Mouse (Mus musculus) megakaryocyte progenitor cell, adult 5-6 weeks (primary cell): Measurements from ENCODE around the gene Pus7l. TPM values are rescaled to one million over a fixed set of nuclear protein-coding genes. Genes with fewer than 3 reads are reported as not detected.
"Not testable (repeated sequence)": the region's sequence is repeated elsewhere in the genome, so short reads cannot be mapped to it uniquely, and the experiment has no call there.

ENCODE experiments used
- ATAC-seq: replicated peaks from 2 replicates; pipeline ENCODE4 v1.8.0; 2016; ENCODE audit warnings: mild to moderate bottlenecking, moderate TSS enrichment, inconsistent platforms; ENCODE audit not compliant: poor library complexity
- total RNA-seq, 2 experiments: library from RNA; stranded (forward) in 1 of 2; stranded (reverse) in 1 of 2; fragments of 157-497, 149-512 nt in 1 of 2; fragments of 200-1000 nt in 1 of 2; gene quantifications; 2 replicates each; pipeline versions ENCODE4 v1.2.3 to v1.2.4; 2015 to 2017

Pus7l gene
- total RNA-seq, 2 experiments from 2014 or later = 15.5 to 17.2 TPM

DNA sequence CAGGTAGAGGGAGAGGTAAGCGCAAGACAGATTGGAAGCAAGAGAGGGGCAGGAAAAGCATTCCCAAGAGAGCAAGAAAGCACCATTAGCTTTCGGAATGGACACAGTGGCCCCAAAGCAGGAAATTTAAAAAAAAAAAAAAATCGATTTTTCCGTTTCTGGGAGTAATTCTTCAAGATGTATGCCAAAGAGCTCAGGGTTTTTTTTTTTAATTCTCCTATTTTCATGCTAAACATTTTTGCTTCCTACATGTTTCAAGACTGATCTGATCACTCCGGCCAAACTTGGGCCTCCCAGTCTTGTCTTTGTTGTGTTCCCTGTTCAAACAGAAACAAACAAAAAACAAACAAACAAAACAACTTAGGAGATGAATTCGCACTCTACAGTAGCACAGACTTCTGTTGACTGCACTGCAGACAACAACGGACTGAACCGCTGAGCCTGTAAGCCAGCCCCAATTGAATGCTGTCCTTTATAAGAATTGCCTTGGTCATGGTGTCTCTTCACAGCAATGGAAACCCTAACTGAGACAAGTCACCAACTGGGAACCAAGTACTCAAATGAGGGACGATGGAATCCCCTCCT is 797 bp upstream of the Pus7l start:
- no peak for ATAC-seq

DNA sequence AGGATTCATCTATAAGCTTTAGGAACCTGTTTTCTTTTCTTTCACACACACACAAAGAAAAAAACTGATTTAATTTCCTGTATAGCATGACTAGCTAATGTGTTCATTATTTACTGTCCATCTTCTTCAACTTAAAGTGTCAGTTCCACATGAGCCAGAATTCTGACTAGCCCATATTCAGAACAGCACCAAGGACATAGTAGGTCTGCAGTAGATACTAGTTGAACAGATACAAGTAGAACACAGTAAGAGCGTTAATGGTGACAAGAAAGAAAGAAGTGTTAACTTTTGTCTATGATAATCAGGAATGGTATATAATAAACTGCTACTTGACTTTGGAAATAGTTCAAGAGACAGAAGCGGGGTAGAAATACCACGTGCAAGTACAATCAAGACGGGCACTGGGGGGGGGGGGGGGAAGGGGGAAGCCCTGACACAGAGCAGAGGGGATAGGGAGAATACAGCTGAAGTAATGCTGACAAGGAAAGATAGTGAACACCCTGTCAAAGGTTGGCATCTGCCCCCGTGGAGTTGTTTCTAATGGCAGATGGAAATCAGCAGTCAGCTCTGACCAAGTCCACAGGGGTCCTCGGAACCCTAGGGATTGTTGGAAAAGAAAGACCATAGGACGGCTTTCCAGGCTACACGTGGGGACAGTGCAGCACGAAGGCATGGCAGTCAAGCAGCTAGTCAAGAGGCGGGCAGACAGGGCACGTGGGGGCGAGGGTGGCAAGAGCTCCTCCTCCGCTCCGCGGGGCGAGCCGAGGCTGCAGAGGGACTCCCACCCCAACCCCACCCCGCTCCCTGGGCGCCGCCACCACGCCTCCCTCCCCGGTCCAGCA is 559 bp downstream of the Pus7l start:
- peak; percentile 69 for ATAC-seq

DNA sequence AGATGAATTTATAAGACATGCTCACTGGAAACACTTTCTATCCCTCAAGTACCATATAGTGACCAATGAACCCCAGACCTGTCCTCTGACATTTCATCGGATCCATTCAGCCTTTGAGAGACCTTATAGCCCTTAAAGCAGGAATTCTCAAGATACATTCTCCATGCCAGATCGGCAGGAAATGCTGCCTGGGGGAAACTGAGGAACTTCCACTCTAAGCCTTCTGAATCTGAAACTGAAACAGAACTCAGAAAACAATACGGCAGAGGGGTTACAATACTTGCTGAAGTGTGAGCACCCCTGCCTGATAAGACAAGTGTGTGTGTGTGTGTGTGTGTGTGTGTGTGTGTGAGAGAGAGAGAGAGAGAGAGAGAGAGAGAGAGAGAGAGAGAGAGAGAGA is 4.1 kb downstream of the Pus7l start:
- ATAC-seq = no peak

DNA sequence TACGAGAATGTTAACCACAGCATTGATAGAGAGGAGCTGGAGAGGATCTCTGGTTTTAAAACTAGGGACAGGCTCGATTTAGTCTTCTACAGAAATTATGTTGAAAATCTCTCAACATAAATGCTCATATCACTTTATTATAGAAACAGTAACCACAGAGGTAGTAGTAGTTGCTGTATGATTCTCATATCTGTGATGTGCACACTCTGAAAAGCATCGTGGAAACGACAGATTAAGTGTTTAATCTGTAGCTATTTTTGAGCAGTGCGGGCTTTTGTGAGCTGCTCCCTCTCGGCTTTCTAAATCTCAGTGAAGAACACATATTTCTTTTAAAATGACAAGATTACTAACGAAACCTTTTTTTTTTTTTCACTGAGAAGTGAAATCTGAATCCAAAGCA is 7.8 kb downstream of the Pus7l start:
- ATAC-seq = peak; percentile 70

DNA sequence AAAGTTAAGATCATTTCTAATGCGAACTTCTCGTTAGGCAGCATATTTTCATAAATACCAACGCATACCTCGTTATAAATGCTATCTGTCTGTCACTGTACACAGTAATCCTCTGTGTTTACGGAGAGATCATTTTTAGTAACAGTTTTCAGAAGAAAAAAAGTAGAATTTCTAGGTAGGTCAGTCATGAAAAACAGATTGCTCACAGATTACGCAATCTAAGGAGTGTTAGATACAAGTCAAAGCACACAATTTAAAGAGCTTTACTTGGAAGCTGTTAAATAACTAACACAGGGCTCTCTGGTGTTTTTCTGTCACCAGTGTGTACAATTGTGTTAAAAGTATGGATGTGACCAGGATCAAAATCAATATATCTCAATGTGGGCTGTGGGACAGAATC is 10.4 kb downstream of the Pus7l start:
- ATAC-seq = no peak

DNA sequence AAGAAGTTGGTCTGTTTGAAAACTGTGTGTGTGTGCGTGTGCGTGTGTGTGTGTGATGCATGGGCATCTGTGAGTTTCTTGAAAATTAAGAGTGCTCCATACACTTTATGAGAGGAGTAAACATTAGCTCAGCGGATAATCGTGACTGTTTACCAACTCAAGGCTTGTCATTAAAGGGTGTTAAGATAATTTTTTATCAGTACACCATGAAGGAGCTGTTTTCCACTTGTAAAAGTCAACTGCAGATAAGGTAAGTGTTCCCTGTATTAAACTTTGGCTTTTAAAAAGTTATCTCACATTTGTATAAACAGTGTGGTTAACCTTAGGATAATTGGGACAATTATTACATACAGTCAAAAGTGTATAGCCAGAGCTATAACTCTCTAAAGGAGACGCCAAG is 11.0 kb downstream of the Pus7l start:
- ATAC-seq = 0 out of 2 replicates have a peak, but pooled peaks have one; percentile 11

DNA sequence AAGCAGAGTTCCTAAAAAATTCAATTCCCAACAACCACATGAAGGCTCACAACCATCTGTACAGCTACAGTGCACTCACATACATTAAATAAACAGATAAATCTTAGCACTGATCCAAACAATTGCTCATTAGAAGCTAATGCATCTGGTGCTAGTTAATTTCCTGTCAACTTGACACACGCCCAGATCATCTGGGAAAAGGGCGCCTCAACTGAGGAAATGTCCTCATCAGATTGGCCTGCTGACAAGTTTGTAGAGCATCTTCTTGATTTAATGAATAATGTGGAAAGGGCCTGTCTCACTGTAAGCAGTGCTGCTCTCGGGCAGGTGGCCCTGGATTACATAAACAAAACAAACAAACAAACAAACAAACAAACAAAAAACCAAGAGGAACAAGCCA is 12.8 kb downstream of the Pus7l start:
- no peak for ATAC-seq

DNA sequence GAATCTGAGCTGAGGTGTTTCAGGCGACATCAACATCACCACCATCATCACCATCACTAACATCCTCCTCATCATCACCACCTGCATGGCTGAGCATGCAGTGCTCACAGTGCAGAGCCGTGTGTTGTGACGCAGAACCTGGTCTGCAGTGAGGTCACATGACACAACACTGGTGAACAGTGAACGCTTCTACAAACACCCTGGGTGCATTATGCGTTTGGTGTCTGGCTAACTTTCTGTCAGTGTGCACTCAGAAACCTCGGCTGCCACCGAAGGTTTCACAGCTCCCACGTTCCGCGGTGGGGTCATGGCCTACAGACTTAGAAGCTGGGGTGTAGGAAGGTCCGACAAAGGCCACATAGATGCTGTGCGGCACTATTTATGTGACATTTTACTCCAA is 18.4 kb downstream of the Pus7l start:
- no peak for ATAC-seq

DNA sequence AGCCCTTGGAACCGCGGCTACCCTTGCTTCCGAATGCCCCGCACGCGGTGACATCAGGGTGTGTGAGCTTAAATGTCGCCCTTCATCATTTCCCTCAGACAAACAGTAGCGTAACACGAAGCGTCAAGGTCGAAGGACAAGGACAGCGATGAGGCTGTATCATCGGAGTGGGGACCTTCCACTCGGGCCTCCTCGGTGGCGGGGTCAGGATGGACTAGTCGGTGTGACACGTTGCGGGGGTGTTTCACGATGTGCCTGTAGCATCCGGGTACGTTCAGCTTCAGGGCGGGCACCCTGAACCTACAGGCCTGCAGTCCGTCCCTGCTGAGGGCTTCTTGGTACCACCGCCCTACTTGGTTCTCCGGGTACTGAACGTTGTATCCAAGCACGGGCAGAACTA is 20.1 kb downstream of the Pus7l start:
- ATAC-seq = no peak

DNA sequence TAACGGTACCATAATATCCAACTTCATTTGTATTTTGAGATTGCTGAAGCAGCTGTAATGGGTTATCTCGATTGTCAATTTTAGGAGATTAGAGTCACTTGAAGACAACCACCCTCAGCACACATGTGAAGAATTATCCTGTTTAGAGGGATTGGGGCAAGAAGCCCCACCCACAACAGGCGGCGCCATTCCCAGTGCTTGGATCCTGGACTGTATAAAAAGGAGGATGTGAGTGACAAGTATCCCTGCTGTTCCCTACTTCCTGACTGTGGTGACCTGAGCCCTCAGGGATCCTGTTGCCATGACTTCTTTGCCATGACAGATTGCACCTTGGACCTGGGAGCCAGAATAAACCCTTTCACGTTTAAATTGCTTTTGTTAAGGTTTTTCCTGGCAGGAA is 22.4 kb downstream of the Pus7l start:
- no peak for ATAC-seq

DNA sequence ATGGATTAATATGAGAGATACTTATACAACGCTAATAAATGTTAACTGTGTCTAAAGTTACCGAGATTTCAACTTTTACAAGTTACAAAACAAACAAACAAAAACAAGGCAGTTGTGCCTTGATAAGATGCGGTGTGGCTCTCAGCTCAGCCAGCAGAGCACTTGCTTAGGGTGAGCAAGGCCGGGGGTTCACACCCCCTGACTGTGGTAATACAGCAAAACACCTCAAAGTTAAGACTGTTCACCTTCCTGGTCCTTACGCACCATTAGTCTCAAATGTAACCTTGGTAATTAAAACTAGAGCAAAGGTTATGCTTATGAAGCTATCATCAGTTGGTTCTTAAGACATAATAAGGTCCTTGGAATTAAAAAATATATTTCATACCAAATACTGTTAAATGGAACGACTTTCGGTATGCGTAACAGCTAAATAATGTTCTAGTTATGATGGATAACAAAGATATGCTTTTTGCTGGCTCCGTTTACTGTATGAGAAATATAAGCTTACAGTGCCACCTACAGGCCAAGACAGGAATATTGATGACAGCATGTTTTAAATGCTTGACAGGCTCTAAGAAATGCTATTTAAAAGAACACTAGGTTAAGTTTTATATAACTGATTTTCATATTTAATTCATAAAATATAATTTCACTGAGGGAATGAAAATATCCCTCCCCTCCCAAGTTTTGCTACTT is 23.0 kb downstream of the Pus7l start:
- ATAC-seq = peak; percentile 94

DNA sequence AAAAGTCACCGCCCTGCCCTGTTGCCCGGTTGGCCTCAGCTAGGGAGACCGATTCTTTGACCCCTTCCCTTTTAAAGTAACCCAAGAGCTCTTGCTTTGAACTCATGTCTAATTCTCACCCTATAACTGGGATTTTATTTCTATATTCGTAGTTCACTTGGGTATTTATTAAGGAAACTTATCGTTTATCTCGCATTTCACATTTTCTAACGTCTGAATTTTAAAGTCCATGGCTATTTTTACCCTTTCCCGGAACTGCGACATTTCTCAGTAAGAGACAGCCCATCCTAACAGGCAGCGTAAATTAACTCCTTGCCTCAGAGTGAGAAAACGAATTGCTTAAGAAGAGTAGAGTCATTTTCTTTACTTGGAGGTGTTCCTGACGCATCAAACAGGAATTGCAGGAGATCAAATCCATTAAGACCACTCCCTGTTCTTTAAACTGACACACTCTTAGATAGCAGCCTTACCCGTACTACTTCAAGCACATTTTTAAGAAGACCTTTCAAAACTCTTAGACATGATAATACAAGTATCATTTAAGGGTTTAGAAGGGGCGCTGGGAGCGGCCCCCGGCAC is 25.3 kb downstream of the Pus7l start:
- ATAC-seq = no peak

DNA sequence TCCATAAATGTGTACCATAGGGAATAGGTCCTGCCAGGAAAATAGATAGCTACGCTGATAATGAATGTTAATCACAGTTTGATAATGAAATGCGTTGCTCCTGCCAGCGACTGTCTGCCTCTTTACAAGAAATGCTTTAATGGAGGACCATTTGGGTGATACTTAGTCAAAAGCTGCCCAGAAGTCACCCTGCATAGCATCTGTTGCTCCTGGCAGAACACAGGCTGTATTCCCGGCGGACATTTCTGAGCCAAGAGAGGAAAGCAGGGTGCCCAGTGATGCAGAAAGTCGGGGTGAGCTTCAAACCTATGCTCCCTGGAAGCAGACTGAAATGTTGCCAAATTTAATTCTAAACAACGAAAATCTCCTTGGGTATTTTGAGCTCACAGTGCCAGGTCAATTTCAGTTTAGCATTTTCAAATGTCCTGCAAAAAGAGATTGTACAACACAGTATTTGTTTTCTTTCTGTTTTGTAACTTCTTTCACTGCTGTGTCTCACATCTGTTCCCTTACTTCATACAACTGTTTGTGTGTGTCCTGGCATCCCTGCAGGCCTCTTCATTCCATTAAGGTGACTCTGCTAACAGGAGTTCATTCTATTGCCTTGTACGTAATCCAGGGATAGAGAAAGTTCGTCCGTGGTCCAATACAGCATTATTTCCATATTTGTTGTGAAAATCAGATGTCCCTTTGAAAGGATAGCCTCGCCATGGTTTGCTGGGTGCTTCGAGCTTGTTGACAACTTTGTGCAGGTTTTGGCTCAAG is 39.7 kb downstream of the Pus7l start:
- no peak for ATAC-seq

DNA sequence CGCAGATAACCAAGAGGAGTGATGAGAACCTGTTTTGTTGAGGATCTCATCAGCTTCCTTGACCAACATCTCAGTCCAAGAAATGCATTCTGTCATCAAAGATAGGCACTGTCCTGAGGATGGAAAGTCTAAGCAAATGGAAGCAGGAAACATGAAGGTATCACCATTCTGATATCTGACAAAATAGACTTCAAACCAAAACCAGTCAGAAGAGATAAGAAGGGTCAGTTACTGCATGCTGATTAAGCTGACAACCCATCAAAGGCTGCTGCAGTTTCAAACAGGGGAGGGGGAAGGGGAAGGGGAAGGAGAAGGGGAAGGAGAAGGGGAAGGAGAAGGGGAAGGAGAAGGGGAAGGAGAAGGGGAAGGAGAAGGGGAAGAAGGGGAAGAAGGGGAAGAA is 44.1 kb downstream of the Pus7l start:
- ATAC-seq = no peak

DNA sequence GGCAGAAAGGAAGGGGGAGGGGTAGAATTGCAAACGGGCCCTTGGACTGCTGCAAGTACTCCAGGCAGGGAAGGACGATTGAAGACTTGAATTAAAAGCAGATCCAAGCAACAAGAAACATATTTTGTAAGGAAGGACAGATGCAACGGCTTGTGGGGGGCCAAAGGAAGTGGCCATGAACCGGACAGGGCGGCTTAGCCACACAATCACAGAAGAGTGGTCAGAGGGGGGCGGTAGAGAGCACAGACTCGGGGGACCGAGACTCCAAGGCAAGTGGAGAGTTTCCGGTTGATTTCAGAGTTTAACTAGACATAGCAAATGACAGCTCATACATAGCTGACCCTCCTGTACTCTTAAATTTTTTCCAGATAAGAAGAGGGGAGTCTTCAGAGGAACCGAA is 47.4 kb downstream of the Pus7l start:
- 0 out of 2 replicates have a peak, but pooled peaks have one; percentile 39 for ATAC-seq

DNA sequence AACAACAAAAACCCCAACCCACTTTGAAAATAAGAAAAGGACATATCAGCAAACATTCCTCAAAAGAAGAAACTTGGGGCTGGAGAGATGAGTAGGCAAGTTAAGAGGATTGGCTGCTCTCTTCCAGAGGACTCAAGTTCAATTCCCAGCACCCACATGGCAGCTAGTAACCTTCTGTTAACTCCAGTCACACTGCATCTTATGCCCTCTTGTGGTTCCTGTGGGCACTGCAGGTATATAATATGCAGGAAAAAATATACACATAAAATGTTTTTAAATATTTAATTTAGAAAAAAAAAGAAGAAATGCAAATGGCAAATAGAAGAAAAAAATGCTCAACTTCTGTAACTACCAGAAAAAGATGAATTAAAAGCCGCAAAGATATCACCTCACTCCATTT is 48.9 kb downstream of the Pus7l start:
- peak; percentile 29; the same call in 1 of the 2 replicates for ATAC-seq

DNA sequence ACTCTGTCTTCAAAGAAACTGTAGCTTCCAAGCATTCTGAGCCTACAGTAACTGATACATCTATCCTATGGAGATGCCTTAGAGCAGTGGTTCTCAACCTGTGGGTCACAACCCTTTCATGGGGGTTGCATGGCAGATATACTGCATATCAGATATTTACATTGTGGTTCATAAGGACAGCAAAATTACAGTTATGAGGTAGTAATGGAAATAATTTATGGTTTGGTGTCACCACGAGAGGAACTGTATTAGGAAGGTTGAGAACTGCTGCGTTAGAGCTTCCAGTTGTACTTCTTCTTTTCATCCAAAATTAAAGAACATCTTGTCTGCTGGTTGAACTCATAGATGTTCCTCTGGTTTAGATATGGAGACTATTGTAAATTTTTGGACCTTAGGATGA is 53.9 kb downstream of the Pus7l start:
- no peak for ATAC-seq

DNA sequence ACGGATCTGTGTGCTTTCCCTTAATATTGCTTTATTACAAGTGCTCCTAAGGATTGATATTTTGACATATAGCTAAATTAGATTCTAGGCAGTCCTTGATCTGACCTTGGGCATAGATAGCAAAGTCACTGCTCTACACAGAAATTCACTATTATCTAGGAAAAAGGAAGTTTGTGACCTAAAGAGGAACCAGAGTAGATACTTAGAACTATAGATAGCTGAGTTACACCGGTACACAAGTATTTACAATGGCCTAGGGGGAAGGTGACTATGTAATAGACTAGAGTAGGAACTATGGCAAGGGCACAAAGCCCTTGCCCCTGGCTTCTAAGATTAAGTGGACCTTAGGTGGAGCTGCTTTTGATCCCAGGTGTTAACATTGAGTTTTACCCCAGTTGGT is 55.3 kb downstream of the Pus7l start:
- ATAC-seq = not testable (repeated sequence)

DNA sequence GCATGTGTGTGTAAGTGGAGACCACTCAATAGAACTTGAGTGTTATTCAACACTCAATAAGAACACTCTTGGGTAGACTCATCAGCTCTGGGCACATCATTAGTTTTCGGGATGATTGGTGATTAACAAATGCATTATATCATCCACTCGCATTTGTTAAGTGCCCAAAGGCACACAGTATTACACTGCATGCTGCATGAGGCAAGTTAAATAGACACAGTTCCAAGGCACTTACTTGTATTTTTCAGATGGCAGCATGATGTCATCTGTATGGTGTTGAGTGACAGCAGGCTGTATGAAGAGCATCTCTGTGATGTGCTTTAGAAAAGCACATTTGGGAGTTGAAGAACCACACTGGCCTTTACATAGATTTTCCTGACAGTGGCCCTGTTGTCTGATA is 60.8 kb downstream of the Pus7l start:
- no peak for ATAC-seq

DNA sequence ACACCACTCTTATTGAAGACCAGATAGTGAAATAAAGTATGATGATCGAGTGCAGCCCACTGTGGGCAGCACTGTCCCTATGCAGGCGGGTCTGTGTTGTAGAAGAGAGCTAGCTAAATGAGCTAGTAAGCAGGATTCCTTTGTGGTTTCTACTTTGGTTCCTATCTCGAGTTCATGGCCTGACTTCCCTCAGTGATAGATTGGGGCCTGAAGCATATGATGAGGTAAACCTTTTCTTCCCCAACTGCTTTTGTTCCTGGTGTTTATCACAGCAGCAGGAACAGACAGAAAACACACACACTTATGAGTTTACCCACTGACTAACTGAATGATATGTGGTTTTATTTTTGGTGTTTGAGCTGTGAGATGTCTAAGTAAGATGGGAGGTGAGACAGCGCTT is 62.6 kb downstream of the Pus7l start:
- peak; percentile 62 for ATAC-seq

DNA sequence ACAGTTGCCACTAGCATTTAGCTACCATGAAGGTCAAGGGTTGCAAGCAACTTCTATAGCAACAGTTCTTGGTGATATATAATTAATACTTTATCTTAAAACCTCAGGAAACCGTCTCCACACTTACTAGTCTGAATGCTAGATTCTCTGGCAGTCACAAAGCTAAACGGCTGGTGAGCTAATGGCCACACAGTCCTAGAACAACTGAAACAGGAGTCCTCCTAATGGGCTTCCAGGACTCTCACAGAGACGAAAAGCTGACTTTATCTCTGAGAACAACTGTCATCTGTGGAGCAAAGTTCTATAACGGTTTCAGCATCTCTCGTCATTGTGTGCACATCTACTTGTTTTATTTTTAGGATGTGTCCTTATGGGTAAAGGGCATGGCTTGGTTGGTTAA is 63.1 kb downstream of the Pus7l start:
- ATAC-seq = peak; percentile 47
